Mouse (Mus musculus): Measurements from ENCODE around the gene Wnk4. TPM values are rescaled to one million over a fixed set of nuclear protein-coding genes. Genes with fewer than 3 reads are reported as not detected.
"Not testable (repeated sequence)": the region's sequence is repeated elsewhere in the genome, so short reads cannot be mapped to it uniquely, and the experiment has no call there.

Gene Wnk4
- polyA plus RNA-seq, 1 experiment: 10.4 TPM

DNA sequence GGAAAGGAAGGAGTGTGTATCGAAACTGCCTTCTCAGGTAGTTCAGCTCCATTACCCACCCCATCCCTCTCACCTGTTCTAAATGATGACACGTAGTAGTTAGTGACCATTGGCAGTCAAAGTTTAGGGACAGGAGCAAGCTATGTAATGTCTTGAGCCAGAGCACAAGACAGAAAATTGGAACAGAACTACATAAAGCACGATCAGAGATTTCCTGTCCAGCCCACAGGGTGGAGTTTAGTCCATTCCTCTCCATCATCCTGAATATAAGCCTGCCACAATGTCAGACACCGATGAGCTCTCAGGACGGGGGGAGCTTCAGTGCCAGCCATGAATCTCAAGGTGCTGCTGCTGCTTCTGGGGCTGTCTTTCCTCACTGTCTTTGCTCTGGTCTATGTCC is 64.4 kb downstream of the Wnk4 start, which contains the start of gene Aoc2:
TSS of gene Aoc2 (plus strand) at position 301 of the 400 bp plus-strand sequence.
- WGBS: 76% methylated on average over 5 of the region's 5 CpGs
- no peaks in the 10 kb centered on the region for H3K4me1 ChIP-seq (ENCODE audit: control insufficient read depth, insufficient read depth, low read length)
- no peak within 1 kb of the TSS for H3K4me3 ChIP-seq (replicated peaks; ENCODE audit: extremely low read depth, low read depth, low read length)
- DNase-seq: no peak
- TF ChIP-seq CTCF (IDR thresholded peaks at IDR 0.05; ENCODE audit: insufficient read depth, low read length): no peak
- no peak for TF ChIP-seq POLR2A (IDR thresholded peaks at IDR 0.05; ENCODE audit: borderline replicate concordance, extremely low read depth, low read depth, low read length)

DNA sequence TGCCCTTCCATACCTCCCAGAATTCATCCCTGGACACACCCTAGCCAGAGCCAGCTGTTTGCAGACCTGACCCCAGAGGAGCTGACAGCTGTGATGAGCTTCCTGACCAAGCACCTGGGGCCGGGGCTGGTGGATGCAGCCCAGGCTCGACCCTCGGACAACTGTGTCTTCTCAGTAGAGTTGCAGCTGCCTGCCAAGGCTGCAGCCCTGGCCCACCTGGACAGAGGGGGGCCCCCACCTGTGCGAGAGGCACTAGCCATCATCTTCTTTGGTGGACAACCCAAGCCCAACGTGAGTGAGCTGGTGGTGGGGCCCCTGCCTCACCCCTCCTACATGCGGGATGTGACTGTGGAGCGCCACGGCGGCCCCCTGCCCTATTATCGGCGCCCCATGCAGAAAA is 64.8 kb downstream of the Wnk4 start:
- not testable (repeated sequence) for H3K4me1 ChIP-seq (ENCODE audit: control insufficient read depth, insufficient read depth, low read length); DNase-seq; H3K4me3 ChIP-seq (replicated peaks; ENCODE audit: extremely low read depth, low read depth, low read length)
- 87% methylated on average over 11 of the region's 11 CpGs for WGBS

DNA sequence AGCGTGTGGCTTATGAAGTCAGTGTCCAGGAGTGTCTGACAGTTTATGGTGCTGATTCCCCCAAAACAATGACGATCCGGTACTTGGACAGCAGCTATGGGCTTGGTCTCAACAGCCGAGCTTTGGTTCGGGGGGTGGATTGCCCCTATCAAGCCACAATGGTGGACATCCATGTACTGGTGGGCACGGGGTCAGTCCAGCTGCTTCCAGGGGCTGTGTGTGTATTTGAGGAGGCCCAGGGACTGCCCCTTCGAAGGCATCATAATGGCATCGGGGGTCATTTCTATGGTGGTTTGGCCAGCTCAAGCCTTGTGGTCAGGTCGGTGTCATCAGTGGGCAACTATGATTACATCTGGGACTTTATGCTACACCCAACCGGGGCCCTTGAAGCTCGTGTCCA is 65.8 kb downstream of the Wnk4 start:
- WGBS: 87% methylated on average over 11 of the region's 11 CpGs
- H3K4me1 ChIP-seq (ENCODE audit: control insufficient read depth, insufficient read depth, low read length): no peaks in the 10 kb centered on the region
- H3K4me3 ChIP-seq (replicated peaks; ENCODE audit: extremely low read depth, low read depth, low read length): no peak overlapping the region
- no peak for TF ChIP-seq CTCF (IDR thresholded peaks at IDR 0.05; ENCODE audit: insufficient read depth, low read length)
- no peak for TF ChIP-seq POLR2A (IDR thresholded peaks at IDR 0.05; ENCODE audit: borderline replicate concordance, extremely low read depth, low read depth, low read length)
- no peak for DNase-seq

Other genes with a start within 250 kb of the Wnk4 start
- gene Naglu, start 190.6 kb upstream of the Wnk4 start, polyA plus RNA-seq (2012; rRNA removed): 32.2 and 33.5 TPM in 2 replicates
- gene Hsd17b1, start 182.2 kb upstream of the Wnk4 start, polyA plus RNA-seq (2012; rRNA removed): 0.17 and 0.29 TPM in 2 replicates
- 40.2 and 43.9 TPM in 2 replicates for gene Coasy, start 178.0 kb upstream of the Wnk4 start, polyA plus RNA-seq (2012; rRNA removed)
- gene Mlx, start 173.3 kb upstream of the Wnk4 start, polyA plus RNA-seq (2012; rRNA removed): 25.5 and 47.0 TPM in 2 replicates
- 1.5 and 2.1 TPM in 2 replicates for gene Psmc3ip, start 165.1 kb upstream of the Wnk4 start, polyA plus RNA-seq (2012; rRNA removed)
- gene Retreg3, start 140.7 kb upstream of the Wnk4 start, polyA plus RNA-seq (2012; rRNA removed): 47.6 and 58.8 TPM in 2 replicates
- 10.7 and 14.4 TPM in 2 replicates for gene Tubg1, start 140.6 kb upstream of the Wnk4 start, polyA plus RNA-seq (2012; rRNA removed)
- gene Tubg2, start 104.7 kb upstream of the Wnk4 start, polyA plus RNA-seq (2012; rRNA removed): 2.4 and 3.2 TPM in 2 replicates
- gene Cntnap1, start 90.0 kb upstream of the Wnk4 start, polyA plus RNA-seq (2012; rRNA removed): 2.6 and 2.7 TPM in 2 replicates
- 41.2 and 47.4 TPM in 2 replicates for gene Plekhh3, start 89.2 kb upstream of the Wnk4 start, polyA plus RNA-seq (2012; rRNA removed)
- gene Ccr10, start 85.1 kb upstream of the Wnk4 start, polyA plus RNA-seq (2012; rRNA removed): 0.45 and 0.62 TPM in 2 replicates
- gene Ezh1, start 34.1 kb upstream of the Wnk4 start, polyA plus RNA-seq (2012; rRNA removed): 38.9 and 50.1 TPM in 2 replicates
- 710 and 828 TPM in 2 replicates for gene Ramp2, start 14.5 kb upstream of the Wnk4 start, polyA plus RNA-seq (2012; rRNA removed)
- 82.9 and 97.4 TPM in 2 replicates for gene Vps25, start 6.9 kb upstream of the Wnk4 start, polyA plus RNA-seq (2012; rRNA removed)
- gene Cntd1, start 18.4 kb downstream of the Wnk4 start, polyA plus RNA-seq (2012; rRNA removed): 0.22 and 0.59 TPM in 2 replicates
- gene Coa3, start 18.5 kb downstream of the Wnk4 start, polyA plus RNA-seq (2012; rRNA removed): 194 and 283 TPM in 2 replicates
- 70.3 and 97.9 TPM in 2 replicates for gene Becn1, start 41.7 kb downstream of the Wnk4 start, polyA plus RNA-seq (2012; rRNA removed)
- gene Psme3, start 55.6 kb downstream of the Wnk4 start, polyA plus RNA-seq (2012; rRNA removed): 30.6 and 40.4 TPM in 2 replicates
- 3.3 and 3.6 TPM in 2 replicates for gene Aoc2, start 64.5 kb downstream of the Wnk4 start, polyA plus RNA-seq (2012; rRNA removed)
- 11.5 and 15.3 TPM in 2 replicates for gene Aoc3, start 70.0 kb downstream of the Wnk4 start, polyA plus RNA-seq (2012; rRNA removed)
- gene G6pc, start 107.0 kb downstream of the Wnk4 start, polyA plus RNA-seq (2012; rRNA removed): 0.13 TPM in 1 of 2 replicates, not detected in the other
- gene Aarsd1, start 157.0 kb downstream of the Wnk4 start, polyA plus RNA-seq (2012; rRNA removed): 20.5 and 20.9 TPM in 2 replicates
- gene Gm27029, start 164.2 kb downstream of the Wnk4 start, polyA plus RNA-seq (2012; rRNA removed): 0.22 and 0.36 TPM in 2 replicates
- 21.7 and 22.4 TPM in 2 replicates for gene Rundc1, start 164.5 kb downstream of the Wnk4 start, polyA plus RNA-seq (2012; rRNA removed)
- gene Ptges3l, start 164.8 kb downstream of the Wnk4 start, polyA plus RNA-seq (2012; rRNA removed): 1.7 and 5.3 TPM in 2 replicates
- gene Rpl27, start 181.7 kb downstream of the Wnk4 start, polyA plus RNA-seq (2012; rRNA removed): 221 and 297 TPM in 2 replicates
- gene Ifi35, start 187.8 kb downstream of the Wnk4 start, polyA plus RNA-seq (2012; rRNA removed): 57.9 and 76.4 TPM in 2 replicates
- 14.8 and 17.7 TPM in 2 replicates for gene Rnd2, start 204.4 kb downstream of the Wnk4 start, polyA plus RNA-seq (2012; rRNA removed)
- 224 and 235 TPM in 2 replicates for gene Vat1, start 205.7 kb downstream of the Wnk4 start, polyA plus RNA-seq (2012; rRNA removed)

All from lung, adult 2 months (tissue).